Mouse (Mus musculus): ENCODE results near the gene Slc12a1.

Slc12a1 gene

DNA sequence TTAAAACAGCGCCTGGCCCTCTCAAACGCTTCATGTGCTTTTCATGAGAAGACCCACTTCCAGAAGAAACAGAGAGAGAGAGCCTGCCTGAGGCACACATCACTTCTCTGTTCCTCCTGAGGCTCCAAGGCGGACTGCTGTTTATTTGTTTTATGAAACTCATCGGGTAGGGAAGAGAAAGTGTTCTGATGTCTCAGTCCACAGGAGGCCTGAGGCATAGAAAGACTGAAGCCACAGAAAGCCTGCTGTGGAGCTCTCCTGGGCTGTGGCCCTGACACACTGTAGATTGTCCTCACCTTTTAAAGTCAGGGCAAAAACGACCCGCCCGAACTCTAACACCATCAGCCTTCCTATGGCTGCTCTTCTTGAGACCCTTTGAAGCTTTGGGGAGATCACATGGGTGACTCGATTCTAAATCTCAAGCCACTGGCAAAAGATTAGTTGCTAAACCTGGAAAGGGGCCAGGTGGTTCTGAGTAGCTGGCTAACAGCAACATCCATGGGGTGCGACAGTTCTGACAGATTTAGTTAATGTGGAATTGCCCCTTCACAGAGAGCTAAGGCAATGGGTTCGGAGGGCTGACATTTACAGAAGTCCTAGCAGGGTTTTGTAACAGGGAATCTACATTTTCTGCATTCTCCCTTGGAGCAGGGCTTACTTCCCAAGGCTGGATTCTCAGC, 59.7 kb downstream of the Slc12a1 start:
- DNase-seq: no peak

DNA sequence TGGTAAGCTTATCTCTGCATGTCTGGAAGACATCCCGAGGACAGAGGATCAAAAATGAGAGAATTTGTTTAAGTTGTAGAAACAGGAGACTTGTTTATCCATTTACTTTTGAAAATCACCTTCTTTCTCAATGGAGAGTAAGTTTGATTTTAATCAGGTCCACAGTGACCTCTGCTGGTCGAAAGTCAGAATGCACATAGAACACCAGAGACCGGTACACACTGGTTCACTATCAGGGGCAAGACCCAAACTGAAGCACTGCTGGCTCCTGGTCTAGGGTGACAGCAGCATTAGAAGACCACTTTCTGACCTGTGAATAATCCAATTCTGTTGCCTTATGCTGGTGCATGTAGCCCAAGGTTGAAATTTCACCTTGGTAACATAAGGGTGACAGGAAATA, 62.3 kb downstream of the Slc12a1 start:
- DNase-seq: peak; percentile 79 to 82

DNA sequence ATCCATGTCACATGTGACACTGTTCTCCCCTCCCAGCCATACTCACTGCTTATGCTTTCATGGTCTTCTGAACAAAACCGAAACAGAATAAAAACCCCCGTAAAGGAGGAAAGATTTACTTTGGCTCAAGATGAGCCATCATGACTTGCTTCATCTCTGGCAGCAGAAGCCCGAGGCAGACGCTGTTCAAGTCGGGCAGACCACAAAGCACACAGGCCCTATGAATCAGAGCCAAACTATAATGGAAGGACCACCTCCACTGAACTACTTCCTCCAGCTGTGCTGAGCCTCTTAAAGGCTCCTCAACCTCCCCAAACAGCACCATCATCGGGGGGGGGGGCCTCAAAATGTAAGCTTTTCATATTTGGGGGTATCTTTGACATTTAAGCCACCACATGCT, 65.0 kb downstream of the Slc12a1 start:
- no peak for DNase-seq

DNA sequence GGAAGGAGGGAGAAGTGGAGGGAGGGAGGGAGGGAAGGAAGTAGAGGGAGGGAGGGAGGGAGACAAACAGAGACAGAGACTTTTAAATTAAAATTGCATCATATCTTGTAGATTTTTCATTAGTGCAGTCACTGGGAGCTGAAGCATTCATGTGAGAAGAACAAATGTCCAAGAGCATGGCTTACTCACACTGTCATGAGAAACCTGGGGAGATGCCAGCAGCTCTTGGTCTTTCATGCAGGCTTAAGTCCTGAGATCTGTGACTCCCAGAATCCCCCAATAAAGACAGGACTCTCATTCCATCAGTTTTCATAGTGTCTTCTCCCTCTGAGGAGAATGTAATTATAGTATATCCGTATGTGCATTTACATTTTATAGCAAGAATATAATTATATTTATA, 66.3 kb downstream of the Slc12a1 start:
- DNase-seq: no peak

DNA sequence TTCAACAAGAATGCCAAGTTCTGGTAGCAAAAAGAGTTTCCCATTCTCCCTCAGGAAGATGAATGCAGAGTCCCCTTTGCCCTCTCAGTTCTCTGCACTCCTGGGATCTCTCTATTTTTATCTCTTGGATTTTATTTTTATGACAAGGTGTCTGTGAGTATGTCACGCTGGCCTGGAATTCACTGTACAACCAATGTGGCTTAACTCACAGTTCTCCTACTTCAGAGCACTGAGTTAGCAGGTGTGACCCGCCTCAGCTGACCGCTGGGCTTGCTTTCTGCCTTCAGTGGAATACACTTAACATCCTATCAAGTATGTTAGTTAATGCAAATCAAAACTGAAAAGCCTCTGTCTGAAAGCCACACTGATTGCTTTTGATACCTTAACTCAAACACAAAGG, 67.0 kb downstream of the Slc12a1 start:
- DNase-seq: no peak

DNA sequence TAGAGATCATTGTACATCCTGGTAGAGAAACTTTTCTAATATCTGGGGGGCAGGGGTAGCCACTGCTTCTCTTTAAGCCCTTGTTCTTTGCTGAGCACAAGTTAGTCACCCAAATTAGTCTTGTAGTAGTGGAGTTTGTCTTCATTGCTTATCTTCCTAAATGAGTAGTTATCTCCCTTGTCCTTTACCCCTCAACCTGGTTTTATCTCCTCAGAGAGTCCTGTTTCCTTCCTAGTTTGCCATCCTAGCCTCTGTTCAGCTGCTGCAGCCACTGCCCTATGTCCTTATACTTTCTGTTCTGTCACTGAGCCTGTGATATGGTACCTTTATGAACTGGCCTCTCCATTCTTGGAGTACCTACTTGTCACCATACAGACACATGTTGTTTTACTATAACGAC, 69.4 kb downstream of the Slc12a1 start:
- no peak for DNase-seq

DNA sequence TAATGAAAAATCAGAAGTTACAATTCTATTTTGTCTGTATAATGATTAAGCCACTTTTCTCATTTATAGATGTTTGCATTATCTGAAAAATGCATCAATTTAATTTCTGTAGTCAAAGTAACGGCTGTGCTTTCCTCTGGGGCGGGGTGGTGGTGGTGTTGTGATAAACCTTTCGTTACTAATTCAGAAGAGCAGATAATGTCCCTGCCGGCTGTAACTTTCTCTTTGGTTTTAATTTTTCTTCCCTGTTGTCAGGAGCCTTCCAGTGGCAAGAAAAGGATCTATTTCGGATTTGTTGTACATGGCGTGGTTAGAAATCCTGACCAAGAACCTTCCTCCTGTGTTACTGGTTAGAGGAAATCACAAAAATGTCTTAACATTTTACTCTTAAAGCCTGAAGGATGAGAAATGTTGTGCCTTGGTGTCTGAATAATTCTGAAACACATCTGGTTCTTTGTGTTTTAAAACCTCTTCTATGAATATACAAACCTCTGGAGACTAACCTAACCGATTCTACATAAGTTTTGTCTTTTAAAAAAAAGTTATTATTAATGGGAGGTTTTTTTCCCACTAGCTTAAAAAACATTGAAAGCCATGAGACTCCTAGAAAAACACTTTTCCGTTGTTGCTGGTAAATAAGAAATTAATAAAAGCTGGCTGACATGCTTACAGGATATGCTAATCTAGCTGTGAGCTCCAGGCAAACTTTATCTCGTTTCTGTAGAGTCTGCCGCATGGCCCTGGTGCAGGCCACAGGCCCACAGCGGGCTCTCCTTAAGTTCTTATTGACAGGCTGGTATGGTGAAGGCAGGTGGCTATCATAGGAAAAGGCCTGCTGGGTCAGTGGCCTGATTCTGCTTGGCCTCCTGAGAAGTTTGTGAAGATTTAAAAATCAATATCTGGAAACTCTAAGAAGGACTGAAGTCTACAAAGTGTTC, 76.4 kb downstream of the Slc12a1 start:
- DNase-seq: no peak

DNA sequence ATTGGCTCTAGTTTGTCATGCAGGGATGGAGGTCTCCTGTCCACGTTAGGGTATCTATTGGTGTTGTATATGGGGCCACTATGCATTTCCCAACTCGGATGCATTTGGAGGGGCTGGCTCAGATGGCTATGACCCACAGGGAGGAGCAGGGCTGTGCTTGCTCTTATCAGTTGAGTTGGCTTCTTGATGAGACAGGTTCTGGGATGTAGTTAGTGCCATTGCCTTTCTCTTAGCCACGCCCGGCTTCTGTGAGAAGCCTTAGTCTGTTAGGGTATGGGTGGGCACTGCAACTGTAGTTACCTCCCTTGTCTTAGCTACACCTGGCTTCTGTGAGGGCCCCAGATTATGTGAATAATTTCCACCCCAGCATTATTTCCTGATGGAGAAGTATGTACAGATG, 79.9 kb downstream of the Slc12a1 start:
- no peak for DNase-seq

DNA sequence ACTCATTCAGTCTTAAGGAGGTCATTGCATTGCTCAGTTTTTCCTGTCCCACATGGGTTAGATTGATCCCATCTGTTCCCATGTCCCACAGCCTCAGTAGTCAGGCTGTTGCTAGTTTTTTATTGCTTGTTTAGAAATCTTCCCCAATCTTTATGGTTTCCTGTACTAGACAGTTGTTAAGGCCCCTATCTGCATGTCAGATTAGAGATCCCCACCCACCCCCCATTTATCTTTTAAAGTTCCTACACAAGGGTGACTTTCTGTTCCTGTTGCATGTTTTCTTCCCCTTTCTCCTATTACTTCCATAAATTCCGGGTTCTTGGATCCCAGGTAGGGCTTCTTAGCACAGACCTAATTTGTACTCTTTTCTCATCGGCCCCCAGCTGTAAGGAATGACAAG, 81.2 kb downstream of the Slc12a1 start:
- DNase-seq: no peak

DNA sequence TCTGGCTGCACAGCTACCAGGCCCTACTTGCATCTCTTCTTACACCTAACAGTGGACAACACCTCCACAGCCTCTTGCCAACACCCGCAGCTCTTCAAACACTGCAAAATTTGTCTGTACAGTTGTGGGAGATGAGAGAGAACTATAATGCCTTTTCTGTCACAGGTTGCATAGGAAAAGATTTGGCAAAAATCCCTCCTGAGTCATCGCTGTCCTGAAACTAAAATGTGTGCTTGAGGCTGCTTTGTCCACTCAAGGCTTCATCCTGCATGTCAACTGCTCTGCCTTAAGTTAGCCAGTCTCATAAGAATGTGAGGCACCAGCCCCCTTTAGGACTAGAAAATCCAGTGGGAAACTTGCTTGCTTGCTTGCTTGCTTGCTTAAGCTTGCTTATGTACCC, 81.7 kb downstream of the Slc12a1 start:
- no peak for DNase-seq

DNA sequence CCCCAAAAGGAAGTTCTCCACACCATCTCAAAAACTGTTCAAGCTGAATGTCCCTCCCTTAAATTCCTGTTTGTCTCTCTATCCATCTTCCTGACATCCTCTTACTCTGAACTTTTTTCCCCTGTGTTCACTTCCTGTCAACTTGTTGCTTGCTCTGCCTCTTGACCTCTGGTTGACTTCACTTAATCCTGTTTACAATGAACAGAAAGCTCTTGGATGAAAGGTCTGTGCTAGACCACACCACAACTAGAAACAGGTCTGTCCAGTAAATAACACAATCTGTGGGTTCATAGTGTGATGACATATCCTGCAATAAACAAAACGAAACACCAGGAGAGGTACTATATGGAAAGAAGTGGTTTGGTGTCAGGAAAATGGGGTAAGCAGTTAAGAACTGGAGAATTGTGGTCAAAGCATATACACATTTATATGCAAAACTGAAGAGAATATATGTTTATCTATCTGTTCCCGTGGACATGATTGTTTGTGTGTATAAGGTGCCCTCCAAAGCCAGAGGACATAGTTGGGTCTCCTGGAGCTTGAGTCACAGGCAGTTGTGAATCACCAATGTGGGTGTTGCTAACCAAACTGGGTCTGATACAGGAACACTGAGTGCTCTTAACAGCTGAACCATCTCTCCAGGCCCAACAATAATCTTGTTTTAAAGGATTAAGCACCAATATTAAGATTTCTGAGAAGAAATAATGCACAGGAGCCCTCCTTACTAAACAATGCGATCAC, 93.4 kb downstream of the Slc12a1 start:
- no peak for DNase-seq

DNA sequence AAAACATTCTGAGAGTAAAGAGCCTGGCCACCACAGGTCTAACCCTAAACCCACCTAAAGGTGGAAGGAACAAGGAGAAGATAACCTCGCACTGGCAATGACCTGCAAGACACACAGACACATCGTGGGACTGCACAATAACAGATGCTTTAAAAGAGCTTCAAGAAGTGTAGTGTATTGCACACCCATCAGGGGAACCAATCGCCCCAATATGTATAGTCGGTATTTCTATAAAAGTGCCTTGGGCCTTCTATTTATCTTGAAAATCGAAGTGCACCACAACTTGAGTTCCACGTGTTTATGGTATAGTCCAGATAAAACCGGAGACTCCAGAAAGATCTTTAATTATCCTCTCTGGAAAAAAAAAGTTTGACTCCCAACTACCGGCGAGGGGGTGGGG, 94.4 kb downstream of the Slc12a1 start:
- DNase-seq: no peak

DNA sequence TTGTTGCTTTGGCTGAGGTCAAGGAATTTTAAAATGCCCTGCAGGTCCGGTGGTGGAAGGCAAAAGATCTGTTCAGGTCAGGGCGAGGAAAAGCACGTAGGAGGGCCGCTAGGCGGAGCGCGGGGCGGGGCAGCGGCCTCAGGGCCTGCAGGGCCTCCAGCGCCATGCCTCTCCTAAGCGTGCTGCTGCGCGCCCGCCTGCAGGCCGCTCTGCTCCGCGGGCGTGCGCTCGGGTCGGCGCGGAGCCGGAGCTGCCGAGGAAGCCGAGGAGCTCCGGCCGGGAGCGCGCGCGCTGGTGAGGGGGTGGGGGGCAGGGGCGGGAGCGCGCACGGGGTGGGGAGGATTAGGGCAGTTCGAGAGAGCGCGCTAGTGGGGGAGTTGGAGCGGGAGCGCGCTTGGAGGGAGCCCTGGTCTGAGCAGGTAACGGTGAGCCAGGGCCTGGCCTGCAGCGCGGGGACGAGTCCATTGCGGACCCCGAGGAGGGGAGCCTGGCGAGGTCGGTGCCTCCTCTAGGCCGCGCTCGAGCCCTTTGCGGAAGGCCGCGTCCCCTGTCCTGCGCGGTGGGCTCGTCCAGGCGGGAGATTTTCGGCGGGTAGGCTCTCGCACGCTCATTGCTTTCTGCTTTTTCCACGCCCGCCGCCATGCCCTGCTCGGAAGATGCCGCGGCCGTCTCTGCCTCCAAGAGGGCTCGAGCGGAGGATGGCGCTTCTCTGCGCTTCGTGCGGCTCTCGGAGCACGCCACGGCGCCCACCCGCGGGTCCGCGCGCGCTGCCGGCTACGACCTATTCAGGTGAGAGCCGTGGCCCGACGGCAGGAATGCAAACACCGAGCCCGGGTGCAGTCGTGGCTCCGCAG, 95.0 kb downstream of the Slc12a1 start, which contains the start of gene Dut:
TSS of gene Dut (plus strand) at position 83 of the 854 bp plus-strand sequence.
- peak; percentile 93 to 97 for DNase-seq

DNA sequence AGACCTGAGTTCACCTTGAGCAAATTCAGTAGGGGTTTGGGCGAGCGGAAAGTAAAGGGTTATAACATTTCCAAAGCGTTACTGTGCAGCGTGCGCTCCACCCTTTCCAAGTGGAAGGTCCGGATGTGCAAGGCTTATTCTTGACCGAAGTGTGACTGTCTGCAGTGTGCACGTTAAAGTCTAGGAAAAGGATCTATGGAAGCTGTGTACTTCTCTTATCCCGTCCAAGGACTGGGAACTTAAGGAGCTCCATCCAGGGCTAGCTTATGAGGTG, 95.6 kb downstream of the Slc12a1 start:
- no peak for DNase-seq

DNA sequence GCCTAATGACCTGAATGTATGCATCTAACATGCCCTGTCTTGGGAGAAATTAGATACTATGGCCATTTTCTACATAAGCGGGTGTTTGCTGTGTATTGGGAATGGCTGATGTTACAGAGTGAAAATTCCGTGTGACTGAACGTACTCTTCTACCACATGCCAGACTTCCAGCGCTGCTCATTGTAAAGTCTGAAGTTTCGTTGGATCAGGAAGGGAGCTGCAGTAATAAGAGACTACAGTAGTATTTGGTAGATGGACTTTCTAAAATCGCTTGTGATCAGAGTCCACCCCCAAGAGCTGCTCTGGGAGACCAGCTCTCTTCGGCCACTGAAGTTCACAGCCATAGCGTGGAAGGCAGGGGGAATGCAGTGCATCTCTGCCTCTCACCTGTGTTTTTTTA, 96.0 kb downstream of the Slc12a1 start:
- DNase-seq: peak in 1 of 2 experiments; percentile 16

DNA sequence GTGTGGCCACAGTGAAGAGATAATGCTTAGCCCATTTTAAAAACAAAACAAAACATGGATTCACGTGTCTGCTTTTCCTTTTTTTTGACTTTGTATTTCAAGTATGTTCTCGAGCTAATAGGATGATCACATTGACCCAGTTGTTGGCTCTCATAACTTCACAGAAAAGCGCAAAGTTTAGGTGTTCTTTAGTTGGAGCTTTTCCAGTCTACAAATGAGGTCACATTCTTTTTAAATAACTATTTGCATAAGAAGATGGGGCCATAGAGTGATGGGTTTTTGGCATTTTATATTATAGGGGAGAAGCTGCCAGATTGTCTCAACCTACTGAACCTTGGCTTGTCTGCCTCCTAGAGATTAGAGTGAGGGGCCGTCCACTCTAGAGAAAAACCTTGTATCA, 97.0 kb downstream of the Slc12a1 start:
- DNase-seq: no peak

DNA sequence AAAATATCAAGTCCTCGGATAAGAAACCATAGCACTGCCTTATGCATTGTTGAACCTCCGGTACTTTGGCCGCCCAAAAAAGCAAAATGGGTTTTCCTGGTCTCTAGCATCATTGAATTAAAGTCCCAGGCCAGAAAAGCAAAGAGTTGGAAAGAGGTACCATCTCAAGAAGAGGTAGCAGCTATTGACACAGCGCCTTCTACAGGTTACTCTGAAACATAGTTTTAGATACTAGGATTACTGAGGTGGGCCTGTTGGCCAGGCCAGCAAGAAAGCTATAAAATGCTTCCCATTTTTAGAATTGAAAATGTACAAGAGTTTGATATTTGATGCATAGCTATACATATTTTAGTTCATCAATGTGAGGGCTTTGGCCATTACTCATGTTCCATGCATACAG, 97.6 kb downstream of the Slc12a1 start:
- no peak for DNase-seq

DNA sequence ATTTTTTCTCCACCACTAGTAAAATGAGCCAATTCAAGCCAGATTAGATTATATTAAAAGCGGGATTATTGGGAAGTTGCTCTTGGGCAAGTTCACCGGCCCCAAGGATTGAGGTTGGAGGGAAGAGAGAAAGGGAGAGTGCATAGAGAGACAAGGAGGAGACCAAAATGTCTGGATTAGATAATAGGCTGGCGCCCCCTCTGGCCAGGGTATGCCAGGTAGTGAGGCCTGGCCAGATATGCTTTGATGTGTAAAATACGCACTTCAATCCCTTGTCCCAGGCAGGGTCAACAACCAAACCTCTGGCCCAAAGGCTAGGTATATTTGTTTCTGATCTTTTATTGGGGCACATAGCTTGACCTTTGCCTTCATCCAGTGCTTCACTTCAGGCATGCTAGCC, 99.5 kb downstream of the Slc12a1 start:
- peak; percentile 17 to 26 for DNase-seq

DNA sequence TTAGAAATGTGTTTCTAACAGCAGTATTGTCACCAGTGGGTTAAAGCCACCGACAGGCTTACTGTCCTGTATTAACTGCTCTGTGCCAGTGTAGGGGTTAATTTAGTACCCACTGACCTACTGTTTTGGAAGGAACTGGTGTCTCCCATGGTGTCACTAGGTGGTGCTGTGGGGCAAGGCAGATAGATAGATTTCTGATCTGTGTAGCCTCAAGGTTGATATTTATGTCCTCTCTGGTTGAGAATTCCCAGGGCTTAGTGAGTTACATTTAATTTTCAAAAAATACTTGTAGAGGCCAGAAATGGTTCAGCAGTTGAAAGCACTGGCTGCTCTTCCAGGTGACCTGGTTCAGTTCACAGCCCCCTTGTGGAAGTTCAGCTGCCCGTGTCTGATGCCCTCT, 100.0 kb downstream of the Slc12a1 start:
- DNase-seq: peak; percentile 63 to 69

DNA sequence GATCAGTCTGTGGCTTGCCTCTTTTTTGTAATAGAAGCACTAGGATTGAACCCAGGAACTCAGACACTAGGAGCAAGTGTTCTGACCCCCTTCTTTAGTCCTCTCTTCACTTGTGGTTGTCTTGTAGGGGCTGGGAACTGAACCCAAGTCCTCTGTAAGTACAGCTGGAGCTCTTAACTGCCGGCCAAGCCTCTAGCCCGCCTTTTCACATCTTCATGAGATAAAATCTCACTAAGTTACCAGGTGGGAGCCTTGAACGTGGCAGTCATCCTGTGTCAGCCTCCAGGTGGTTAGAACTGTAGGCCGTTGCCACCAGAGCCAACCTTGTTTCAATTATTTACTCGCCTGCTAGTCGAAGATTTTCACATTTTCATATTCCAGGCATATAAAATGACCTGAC, 101.4 kb downstream of the Slc12a1 start:
- DNase-seq: no peak

DNA sequence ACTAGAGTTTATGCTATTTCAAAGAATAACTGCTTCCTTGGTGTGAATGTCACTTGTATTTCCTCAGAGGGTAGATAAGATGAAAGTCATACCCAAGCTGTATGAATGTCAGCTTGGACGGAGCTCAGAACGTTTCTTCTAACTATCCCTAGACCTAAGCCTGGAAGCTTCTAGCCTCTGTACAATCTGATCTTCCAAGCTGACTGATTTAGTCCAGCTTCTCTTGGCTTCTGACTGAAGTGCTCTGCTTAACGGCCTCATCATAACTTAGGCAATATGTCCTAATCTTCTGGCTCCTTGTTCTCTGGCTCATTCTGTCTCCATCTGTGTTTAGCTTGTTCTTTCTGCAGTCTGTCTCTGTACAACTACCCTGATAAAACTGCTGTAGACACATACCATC, 102.3 kb downstream of the Slc12a1 start:
- no peak for DNase-seq

DNA sequence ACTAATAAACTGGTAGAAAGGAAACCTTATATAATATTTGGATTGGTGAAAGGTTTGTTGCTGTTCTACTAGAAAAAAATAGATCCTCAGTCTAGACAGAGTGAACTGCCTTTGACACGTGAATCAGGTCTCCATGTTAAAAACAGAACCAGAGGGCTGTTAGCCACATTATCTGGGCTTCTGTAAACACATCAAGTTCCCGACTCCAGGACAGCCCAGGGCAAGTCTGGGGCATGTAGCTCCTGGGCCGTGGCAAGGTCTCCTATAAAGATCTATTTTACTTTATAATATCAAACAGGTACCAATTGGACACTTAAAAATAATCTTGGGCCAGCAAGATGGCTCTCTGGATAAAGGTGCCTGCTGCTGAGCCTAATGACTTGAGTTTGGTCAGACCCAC, 103.6 kb downstream of the Slc12a1 start:
- no peak for DNase-seq

All from kidney, postnatal 4 days (tissue).